Mouse (Mus musculus) neural tube, embryonic 11.5 days (tissue): ENCODE results near the gene Sorbs1. TPM values are rescaled to one million over a fixed set of nuclear protein-coding genes. Genes with fewer than 3 reads are reported as not detected.

Source experiments
- ATAC-seq: fragments of 200-750 bp; cut with Nextera tagmentation; 2 replicates; pipeline ENCODE4 v1.8.0; 2017; ENCODE audit warnings: moderate number of reproducible peaks, mild to moderate bottlenecking, moderate TSS enrichment, moderate library complexity; ENCODE audit not compliant: insufficient read depth, low FRiP score, low TSS enrichment
- DNase-seq: peaks from one replicate; pipeline ENCODE4 v3.0.0-alpha.2; 2015; ENCODE audit warnings: low spot score
- H3K27ac ChIP-seq: fragments of 300-500 bp; sonication (generic); 2 replicates; pipeline ENCODE4 v1.5.1; 2014; ENCODE audit warnings: low read depth, mild to moderate bottlenecking, low read length
- H3K27me3 ChIP-seq: fragments of 300-500 bp; sonication (generic); 2 replicates; pipeline ENCODE4 v1.6.1; 2014; ENCODE audit warnings: mild to moderate bottlenecking, low read length, mixed read lengths; ENCODE audit not compliant: control insufficient read depth, insufficient read depth
- H3K36me3 ChIP-seq: fragments of 300-500 bp; sonication (generic); 2 replicates; pipeline ENCODE4 v1.6.1; 2014; ENCODE audit warnings: mild to moderate bottlenecking, low read length, moderate library complexity, mixed read lengths; ENCODE audit not compliant: control insufficient read depth, insufficient read depth
- H3K4me1 ChIP-seq: fragments of 300-500 bp; sonication (generic); 2 replicates; pipeline ENCODE4 v1.6.1; 2014; ENCODE audit warnings: low read length, mixed read lengths; ENCODE audit not compliant: control insufficient read depth, insufficient read depth
- H3K4me2 ChIP-seq: fragments of 300-500 bp; sonication (generic); 2 replicates; pipeline ENCODE4 v1.6.1; 2014; ENCODE audit warnings: low read depth, mild to moderate bottlenecking, moderate library complexity
- H3K4me3 ChIP-seq: fragments of 300-500 bp; sonication (generic); 2 replicates; pipeline ENCODE4 v1.5.1; 2014; ENCODE audit warnings: low read depth, low read length
- H3K9ac ChIP-seq: fragments of 300-500 bp; sonication (generic); 2 replicates; pipeline ENCODE4 v1.6.1; 2014; ENCODE audit warnings: mild to moderate bottlenecking, low read length
- H3K9me3 ChIP-seq: fragments of 300-500 bp; sonication (generic); 2 replicates; pipeline ENCODE4 v1.6.1; 2016; ENCODE audit warnings: low read length; ENCODE audit not compliant: control insufficient read depth
- WGBS: fragments of 180-500 bp; shearing (Covaris S2); extraction: QIAGEN DNeasy Blood & Tissue Kit; methylation state at CpG from one replicate; pipeline ENCODE4 v1.1.7; 2014; 5-methylcytosine and 5-hydroxymethylcytosine counted together
- polyA plus RNA-seq: library from polyadenylated mRNA; unstranded; fragments of >200 nt; fragmentation: Nextera tagmentation; extraction: Ambion mirVana; gene quantifications from 2 replicates; pipeline ENCODE4 v1.2.1, GENCODE M21; 2014

The Sorbs1 gene
- polyA plus RNA-seq, 1 experiment from 2014 or later = 91.2 TPM

DNA sequence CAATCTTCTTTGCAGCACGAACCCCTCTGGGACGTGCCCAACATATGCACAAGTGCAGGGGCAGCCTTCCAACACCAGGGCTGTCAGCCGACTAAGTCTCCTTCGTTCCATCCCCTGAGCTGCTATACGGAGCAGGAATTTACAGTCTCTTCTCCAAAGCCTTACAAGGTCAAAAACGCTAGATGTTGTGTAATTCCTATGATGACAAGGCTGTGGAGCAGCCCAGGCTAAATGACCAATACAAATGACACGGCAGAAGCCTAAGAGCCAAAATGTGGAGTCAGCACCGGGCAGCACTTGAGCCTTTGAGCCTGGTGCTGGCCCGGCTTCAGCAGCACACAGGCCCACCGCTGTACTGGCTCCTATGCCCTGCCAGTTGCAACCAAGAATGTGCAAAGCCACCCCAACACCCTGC is 35.4 kb downstream of the Sorbs1 start:
- no peak for ATAC-seq
- no peaks in the 10 kb centered on the region for H3K4me1 ChIP-seq
- H3K4me2 ChIP-seq = no peak overlapping the region
- no peaks in the 10 kb centered on the region for H3K27me3 ChIP-seq
- H3K4me3 ChIP-seq = no peak overlapping the region
- no peak overlapping the region for H3K9ac ChIP-seq
- H3K9me3 ChIP-seq = no peaks in the 10 kb centered on the region
- no peaks in the 10 kb centered on the region for H3K36me3 ChIP-seq
- DNase-seq = no peak
- WGBS = 83% methylated on average over 10 of the region's 10 CpGs
- no peak overlapping the region for H3K27ac ChIP-seq

- no peak for DNase-seq
- Histone ChIP-seq H3K4me2 (no peak overlapping the region), H3K27ac (no peak overlapping the region), H3K4me3 (no peak overlapping the region), H3K36me3 (no peaks in the 10 kb centered on the region), H3K4me1 (no peaks in the 10 kb centered on the region), H3K27me3 (no peaks in the 10 kb centered on the region), H3K9me3 (no peaks in the 10 kb centered on the region), H3K9ac (no peak overlapping the region)
- ATAC-seq = no peak
- WGBS = 76% methylated on average over 5 of the region's 5 CpGs
Observed at GRCm38 (mm10) chr19:40477445-40477941, 36.1 kb downstream of the Sorbs1 start.

DNA sequence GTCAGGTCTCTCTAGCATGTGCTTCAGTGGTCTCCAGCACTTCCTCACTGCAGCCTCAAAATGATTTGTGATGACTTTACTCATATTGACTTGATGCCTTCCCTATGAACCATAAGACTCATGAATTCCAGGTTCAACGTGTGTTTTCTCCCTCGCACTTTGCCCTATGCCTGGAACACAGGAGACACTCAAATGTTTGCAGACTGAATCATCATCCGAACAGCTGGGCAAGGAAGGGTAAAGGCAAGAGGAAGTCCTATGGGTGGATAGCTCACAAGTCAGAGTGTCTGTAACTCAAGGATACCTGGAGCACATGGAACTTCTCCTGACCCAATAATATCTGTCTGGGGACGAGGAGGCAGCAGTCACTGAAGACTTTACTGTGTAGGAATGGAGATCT is 37.1 kb downstream of the Sorbs1 start:
- Histone ChIP-seq H3K4me1 (no peaks in the 10 kb centered on the region), H3K4me2 (no peak overlapping the region), H3K27ac (no peak overlapping the region), H3K9me3 (no peaks in the 10 kb centered on the region), H3K36me3 (no peaks in the 10 kb centered on the region), H3K9ac (no peak overlapping the region), H3K27me3 (no peaks in the 10 kb centered on the region), H3K4me3 (no peak overlapping the region)
- 91% methylated on average over 4 of the region's 4 CpGs for WGBS
- ATAC-seq = no peak
- no peak for DNase-seq

- ATAC-seq = no peak
- no peaks in the 10 kb centered on the region for H3K36me3 ChIP-seq
- no peak overlapping the region for H3K4me2 ChIP-seq
- H3K9ac ChIP-seq = no peak overlapping the region
- H3K4me1 ChIP-seq = no peaks in the 10 kb centered on the region
- H3K27me3 ChIP-seq = no peaks in the 10 kb centered on the region
- H3K27ac ChIP-seq = no peak overlapping the region
- H3K4me3 ChIP-seq = no peak overlapping the region
- 75% methylated on average over 10 of the region's 10 CpGs for WGBS
- H3K9me3 ChIP-seq = no peaks in the 10 kb centered on the region
- no peak for DNase-seq
Observed at GRCm38 (mm10) chr19:40471526-40472245, 41.9 kb downstream of the Sorbs1 start.

GRCm38 (mm10) chr19:40469792-40470191 is 43.8 kb downstream of the Sorbs1 start:
- Histone ChIP-seq H3K36me3 (no peaks in the 10 kb centered on the region), H3K9ac (no peak overlapping the region), H3K9me3 (no peaks in the 10 kb centered on the region), H3K4me3 (no peak overlapping the region), H3K4me2 (no peak overlapping the region), H3K27ac (no peak overlapping the region), H3K27me3 (no peaks in the 10 kb centered on the region), H3K4me1 (0 out of 2 replicates have a peak, but pooled peaks cover 4% of the 10 kb centered on the region)
- no peak for DNase-seq
- WGBS = 85% methylated on average over 5 of the region's 5 CpGs
- no peak for ATAC-seq

- Histone ChIP-seq H3K27ac (no peak overlapping the region), H3K27me3 (no peaks in the 10 kb centered on the region), H3K4me3 (no peak overlapping the region), H3K4me1 (0 out of 2 replicates have a peak, but pooled peaks cover 4% of the 10 kb centered on the region), H3K9ac (no peak overlapping the region), H3K4me2 (no peak overlapping the region), H3K9me3 (no peaks in the 10 kb centered on the region), H3K36me3 (no peaks in the 10 kb centered on the region)
- WGBS = 73% methylated on average over 3 of the region's 3 CpGs
- no peak for DNase-seq
- no peak for ATAC-seq
Observed at GRCm38 (mm10) chr19:40468308-40468707, 45.3 kb downstream of the Sorbs1 start.

GRCm38 (mm10) chr19:40467810-40468209 is 45.8 kb downstream of the Sorbs1 start:
- 81% methylated on average over 9 of the region's 9 CpGs for WGBS
- Histone ChIP-seq H3K9ac (no peak overlapping the region), H3K27me3 (no peaks in the 10 kb centered on the region), H3K27ac (no peak overlapping the region), H3K4me1 (0 out of 2 replicates have a peak, but pooled peaks cover 4% of the 10 kb centered on the region), H3K4me3 (no peak overlapping the region), H3K36me3 (no peaks in the 10 kb centered on the region), H3K4me2 (no peak overlapping the region), H3K9me3 (no peaks in the 10 kb centered on the region)
- ATAC-seq = no peak
- no peak for DNase-seq

DNA sequence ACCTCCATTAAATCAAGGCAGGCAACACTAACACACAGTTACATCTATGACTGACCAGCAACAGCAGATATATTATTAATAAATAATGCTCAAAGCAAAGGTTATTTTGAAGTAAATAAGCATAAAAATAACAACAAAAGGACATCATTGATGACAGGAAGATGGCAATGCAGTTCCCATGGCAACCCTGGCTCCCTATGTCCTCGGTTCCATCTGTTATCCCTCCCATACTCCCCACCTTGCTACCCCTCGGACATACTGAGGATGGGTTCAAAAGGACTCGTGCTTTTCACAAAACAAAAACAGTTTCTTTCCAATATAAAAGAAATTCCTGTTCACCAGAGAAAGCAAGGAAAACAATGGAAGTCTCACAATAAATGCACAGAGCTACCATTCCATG is 48.2 kb downstream of the Sorbs1 start:
- Histone ChIP-seq H3K9ac (no peak overlapping the region), H3K27ac (no peak overlapping the region), H3K27me3 (no peaks in the 10 kb centered on the region), H3K4me1 (0 out of 2 replicates have a peak, but pooled peaks cover 4% of the 10 kb centered on the region), H3K4me2 (no peak overlapping the region), H3K4me3 (no peak overlapping the region), H3K36me3 (no peaks in the 10 kb centered on the region), H3K9me3 (no peaks in the 10 kb centered on the region)
- ATAC-seq = peak; percentile 63; the same call in 1 of the 2 replicates
- no peak for DNase-seq
- 44% methylated on average over 3 of the region's 3 CpGs for WGBS

GRCm38 (mm10) chr19:40464408-40464807 is 49.2 kb downstream of the Sorbs1 start:
- Histone ChIP-seq H3K27me3 (no peaks in the 10 kb centered on the region), H3K9ac (no peak overlapping the region), H3K36me3 (no peaks in the 10 kb centered on the region), H3K9me3 (no peaks in the 10 kb centered on the region), H3K4me2 (no peak overlapping the region), H3K4me1 (0 out of 2 replicates have a peak, but pooled peaks cover 4% of the 10 kb centered on the region), H3K27ac (no peak overlapping the region), H3K4me3 (no peak overlapping the region)
- ATAC-seq = no peak
- no peak for DNase-seq
- 91% methylated on average over 9 of the region's 9 CpGs for WGBS
